Mouse (Mus musculus) liver, adult 2 months (tissue): ENCODE results near the gene Adgre1. TPM values are rescaled to one million over a fixed set of nuclear protein-coding genes. Genes with fewer than 3 reads are reported as not detected.
"Not testable (repeated sequence)": the region's sequence is repeated elsewhere in the genome, so short reads cannot be mapped to it uniquely, and the experiment has no call there.

Source experiments
- DNase-seq: peaks from one replicate; pipeline ENCODE4 v3.0.0-alpha.2; 2011; ENCODE audit warnings: low read depth, low spot score; ENCODE audit errors: extremely low read depth
- H3K27ac ChIP-seq: fragments of 200-500 bp; replicated peaks from 2 replicates; pipeline ENCODE4 v1.5.1; 2012; ENCODE audit warnings: low read depth, mild to moderate bottlenecking, control low read depth, inconsistent platforms, low read length; ENCODE audit not compliant: insufficient read depth
- H3K27me3 ChIP-seq: fragments of 200-500 bp; 2 replicates; pipeline ENCODE4 v1.6.1; 2012; ENCODE audit warnings: mild to moderate bottlenecking, moderate library complexity, low read length, inconsistent platforms; ENCODE audit not compliant: control insufficient read depth, insufficient read depth
- H3K36me3 ChIP-seq: fragments of 200-500 bp; 2 replicates; pipeline ENCODE4 v1.6.1; 2012; ENCODE audit warnings: low read length, inconsistent platforms; ENCODE audit not compliant: control insufficient read depth, insufficient read depth
- H3K4me1 ChIP-seq: fragments of 200-500 bp; 2 replicates; pipeline ENCODE4 v1.6.1; 2011; ENCODE audit warnings: low read length; ENCODE audit not compliant: control insufficient read depth, insufficient read depth
- H3K4me3 ChIP-seq: fragments of 200-500 bp; 2 replicates; pipeline ENCODE4 v1.5.1; 2011; ENCODE audit warnings: low read depth, mild to moderate bottlenecking, control low read depth, low read length, moderate library complexity; ENCODE audit not compliant: insufficient read depth
- H3K79me2 ChIP-seq: fragments of 200-500 bp; 2 replicates; pipeline ENCODE4 v1.6.1; 2012; ENCODE audit warnings: inconsistent platforms, mild to moderate bottlenecking, low read length, moderate library complexity; ENCODE audit not compliant: control insufficient read depth, insufficient read depth
- H3K9ac ChIP-seq: fragments of 200-500 bp; 2 replicates; pipeline ENCODE4 v1.6.1; 2012; ENCODE audit warnings: low read depth, mild to moderate bottlenecking, control low read depth, inconsistent platforms, low read length
- CTCF ChIP-seq: fragments of 200-500 bp; IDR thresholded peaks from 2 replicates; pipeline ENCODE4 v1.5.1; 2011; ENCODE audit warnings: low read depth, low read length, control low read depth
- POLR2A ChIP-seq: fragments of 200-500 bp; IDR thresholded peaks from 2 replicates; pipeline ENCODE4 v1.6.1; 2011; ENCODE audit warnings: low read length, control low read depth; ENCODE audit not compliant: insufficient read depth; ENCODE audit errors: extremely low read depth
- WGBS: fragments of 180-500 bp; shearing (Covaris S2); methylation state at CpG from one replicate; pipeline ENCODE4 v1.1.7; 2018; 5-methylcytosine and 5-hydroxymethylcytosine counted together
- polyA plus RNA-seq: library from polyadenylated mRNA; depleted of rRNA; stranded (reverse); fragments of >200 nt; gene quantifications from 2 replicates; pipeline ENCODE4 v1.2.3, GENCODE M21; 2012
- total RNA-seq: library from RNA; depleted of rRNA; stranded (reverse); fragments of >200 nt; gene quantifications from 2 replicates; pipeline ENCODE4 v1.2.3, GENCODE M21; 2014

Gene Adgre1
- total and polyA plus RNA-seq, 2 experiments, result 10.0 to 27.3 TPM

DNA sequence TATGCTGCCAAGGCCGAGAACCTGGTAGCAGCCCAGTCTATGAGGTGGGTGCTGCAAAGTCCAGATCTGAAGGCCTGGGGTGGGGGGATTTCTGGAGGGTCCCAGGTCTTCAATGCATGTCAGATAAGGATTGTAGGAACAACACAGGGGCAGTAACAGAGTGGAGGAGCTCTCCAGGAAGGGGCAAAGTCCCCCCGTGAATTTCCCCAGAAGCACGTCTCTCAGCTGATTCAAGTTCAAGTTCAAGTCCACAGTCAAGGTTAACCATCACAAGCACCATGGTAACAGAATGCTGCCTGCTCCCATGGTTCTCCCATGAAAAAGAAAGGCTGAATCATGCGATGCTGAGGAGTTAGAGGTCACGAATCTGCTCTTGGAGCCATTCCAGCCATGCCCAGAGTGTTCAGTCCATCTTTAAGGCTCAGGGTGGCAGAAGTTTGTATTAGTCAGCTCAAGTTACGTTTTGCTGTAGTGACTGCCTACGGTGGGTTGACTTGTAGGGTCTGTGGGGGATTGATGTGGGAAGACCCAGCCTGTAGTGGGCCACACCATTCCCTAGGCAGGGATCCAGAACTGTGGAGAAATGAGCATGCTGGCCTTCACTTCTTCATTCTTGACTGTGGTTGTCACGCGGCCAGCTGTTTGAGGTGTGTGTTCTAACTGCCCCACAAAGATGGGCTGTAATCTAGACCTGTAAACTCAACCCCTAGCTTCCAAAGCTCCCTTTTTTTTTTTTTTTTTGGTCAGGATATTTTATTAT lies 24.3 kb upstream of the Adgre1 start:
- Histone ChIP-seq H3K4me1 (no peaks in the 10 kb centered on the region), H3K4me3 (no peak overlapping the region), H3K36me3 (no peaks in the 10 kb centered on the region), H3K79me2 (no peaks in the 10 kb centered on the region), H3K27ac (no peak overlapping the region), H3K27me3 (no peaks in the 10 kb centered on the region), H3K9ac (no peak overlapping the region)
- WGBS, result 66% methylated on average over 9 of the region's 9 CpGs
- no peak for TF ChIP-seq CTCF
- TF ChIP-seq POLR2A, result no peak
- DNase-seq, result no peak

DNA sequence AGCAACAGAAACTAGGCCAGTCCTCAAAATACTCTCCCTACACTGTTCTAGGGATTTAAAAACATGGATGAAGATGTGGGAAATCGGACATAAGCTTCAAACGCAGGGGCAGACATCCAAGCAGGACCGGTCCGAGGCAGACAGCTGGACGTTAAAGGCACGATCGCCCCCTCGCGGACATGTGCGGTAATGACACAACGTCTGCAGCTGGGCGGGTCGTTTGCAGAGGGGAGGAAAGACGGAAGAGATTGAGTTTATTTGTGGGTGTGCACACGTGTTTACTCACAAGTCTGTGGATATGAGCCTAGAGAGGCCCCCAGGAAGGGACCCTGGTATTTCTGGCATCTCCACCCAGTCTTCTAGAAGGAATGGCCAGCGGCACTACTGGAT lies 23.7 kb upstream of the Adgre1 start:
- H3K4me1 ChIP-seq, result no peaks in the 10 kb centered on the region
- H3K27me3 ChIP-seq, result no peaks in the 10 kb centered on the region
- H3K36me3 ChIP-seq, result no peaks in the 10 kb centered on the region
- no peak overlapping the region for H3K4me3 ChIP-seq
- H3K79me2 ChIP-seq, result no peaks in the 10 kb centered on the region
- no peak for TF ChIP-seq POLR2A
- peak; percentile 96 for TF ChIP-seq CTCF
- H3K27ac ChIP-seq, result no peak overlapping the region
- H3K9ac ChIP-seq, result no peak overlapping the region
- DNase-seq, result peak; percentile 39
- 6% methylated on average over 16 of the region's 16 CpGs for WGBS

DNA sequence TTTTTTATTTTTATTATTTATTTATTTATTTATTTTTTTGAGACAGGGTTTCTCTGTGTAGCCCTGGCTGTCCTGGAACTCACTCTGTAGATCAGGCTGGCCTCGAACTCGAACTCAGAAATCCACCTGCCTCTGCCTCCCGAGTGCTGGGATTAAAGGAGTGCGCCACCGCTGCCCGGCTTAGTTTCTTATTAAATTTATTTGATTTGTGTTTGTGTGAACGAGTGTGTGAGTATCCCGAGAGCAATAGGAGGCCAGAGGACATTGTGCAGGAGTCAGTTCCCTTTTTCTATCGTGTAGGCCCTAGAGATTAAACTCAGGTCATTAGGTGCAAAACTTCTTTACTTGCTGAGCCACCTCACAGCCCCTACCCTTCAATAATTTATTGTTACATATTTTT lies 23.3 kb upstream of the Adgre1 start:
- 63% methylated on average over 9 of the region's 9 CpGs for WGBS
- not testable (repeated sequence) for DNase-seq, H3K79me2 ChIP-seq

DNA sequence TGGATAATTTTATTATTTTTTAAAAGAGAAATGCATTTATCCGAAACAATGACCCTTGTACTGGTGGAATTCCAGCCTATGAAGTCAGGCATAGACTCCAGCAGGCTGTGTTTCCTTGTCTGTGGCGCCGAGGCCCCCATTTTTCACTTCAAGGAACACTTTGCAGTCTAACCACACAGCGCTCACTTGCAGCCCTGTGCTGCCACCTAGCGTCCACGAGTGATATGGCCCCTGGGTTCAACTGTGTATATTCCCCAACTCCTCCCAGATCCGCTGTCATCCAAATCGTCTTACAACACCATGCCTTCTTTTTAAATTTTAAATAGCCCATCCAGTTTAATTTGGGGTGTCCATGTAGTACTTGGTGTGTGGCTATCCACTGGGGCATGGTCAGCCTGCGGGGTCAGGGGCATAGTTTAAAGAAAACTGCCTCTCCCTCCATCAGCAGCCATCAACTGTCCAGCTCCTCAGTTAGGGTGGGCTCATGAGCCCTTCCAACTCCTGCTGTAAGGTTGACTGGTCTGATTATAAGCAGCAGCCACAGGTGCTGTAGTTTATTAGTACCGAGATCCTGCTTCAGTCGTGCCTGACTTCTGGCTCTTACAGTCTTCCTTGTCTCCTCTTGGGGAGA lies 22.7 kb upstream of the Adgre1 start:
- Histone ChIP-seq H3K4me3 (no peak overlapping the region), H3K36me3 (no peaks in the 10 kb centered on the region), H3K4me1 (no peaks in the 10 kb centered on the region), H3K27ac (no peak overlapping the region), H3K9ac (no peak overlapping the region), H3K79me2 (no peaks in the 10 kb centered on the region), H3K27me3 (no peaks in the 10 kb centered on the region)
- WGBS, result 10% methylated on average over 11 of the region's 11 CpGs
- TF ChIP-seq POLR2A (no peak), CTCF (peak; percentile 99)
- peak; percentile 63 for DNase-seq

More for the DNA sequence above, 23.3 kb upstream of the Adgre1 start:
- not testable (repeated sequence) for H3K4me1 ChIP-seq, H3K4me3 ChIP-seq, H3K9ac ChIP-seq, H3K27ac ChIP-seq, H3K27me3 ChIP-seq, H3K36me3 ChIP-seq

DNA sequence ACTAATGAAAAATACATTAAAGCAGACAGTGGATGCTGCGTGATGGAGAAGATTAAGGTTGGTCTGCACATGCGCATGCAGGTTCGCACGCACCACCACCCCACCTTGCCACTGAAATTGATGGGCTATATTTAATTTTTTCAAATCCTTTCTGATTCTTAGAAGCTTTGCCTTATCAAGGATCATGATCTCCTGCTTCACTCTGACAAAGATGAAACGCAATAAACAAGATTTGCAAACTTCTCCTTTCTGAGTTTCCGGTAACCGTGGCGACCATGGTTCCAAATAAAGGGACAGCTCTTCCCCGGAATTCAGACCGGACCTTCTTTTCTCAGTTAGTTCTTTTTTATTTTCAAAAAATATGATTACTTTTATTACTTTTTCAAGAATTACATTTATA lies 20.5 kb upstream of the Adgre1 start:
- Histone ChIP-seq H3K4me3 (no peak overlapping the region), H3K79me2 (no peaks in the 10 kb centered on the region), H3K36me3 (no peaks in the 10 kb centered on the region), H3K27ac (no peak overlapping the region), H3K4me1 (no peaks in the 10 kb centered on the region), H3K27me3 (no peaks in the 10 kb centered on the region), H3K9ac (no peak overlapping the region)
- 81% methylated on average over 10 of the region's 10 CpGs for WGBS
- DNase-seq, result no peak
- no peak for TF ChIP-seq POLR2A
- no peak for TF ChIP-seq CTCF

DNA sequence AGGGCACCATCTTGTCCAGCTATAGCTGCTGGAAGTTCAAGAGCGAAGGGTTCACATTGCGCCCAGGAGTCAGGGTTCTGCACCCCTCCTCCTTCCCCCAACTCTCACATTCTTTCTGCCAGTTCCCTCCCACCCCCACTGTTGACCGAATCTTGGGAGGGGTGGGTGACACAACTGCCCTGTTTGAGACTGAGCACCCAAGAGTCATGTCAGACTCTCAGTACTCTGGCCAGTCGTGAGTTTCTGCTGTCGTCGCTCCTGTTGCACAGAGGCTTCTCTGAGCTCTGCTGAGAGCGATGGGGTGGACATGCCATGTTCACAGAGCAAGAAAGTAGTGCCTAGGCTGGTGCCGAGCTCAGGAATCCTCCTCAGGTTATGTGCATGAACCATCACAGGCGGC lies 19.2 kb upstream of the Adgre1 start:
- no peaks in the 10 kb centered on the region; the same call in 1 of the 2 replicates for H3K4me1 ChIP-seq
- 71% methylated on average over 9 of the region's 9 CpGs for WGBS
- DNase-seq, result no peak

More for the DNA sequence above, 19.2 kb upstream of the Adgre1 start:
- Histone ChIP-seq H3K9ac (no peak overlapping the region), H3K27ac (peak overlapping the region; percentile 11), H3K4me3 (no peak overlapping the region), H3K79me2 (no peaks in the 10 kb centered on the region), H3K36me3 (no peaks in the 10 kb centered on the region), H3K27me3 (no peaks in the 10 kb centered on the region)
- TF ChIP-seq CTCF (no peak), POLR2A (no peak)
